Mouse (Mus musculus): ENCODE data around the gene Adgrl2. TPM values are rescaled to one million over a fixed set of nuclear protein-coding genes. Genes with fewer than 3 reads are reported as not detected.

Gene Adgrl2
- polyA plus RNA-seq, 1 experiment = 16.2 TPM

- Histone ChIP-seq H3K27me3 (ENCODE audit: control insufficient read depth, insufficient read depth, low read length) (no peaks in the 10 kb centered on the region), H3K27ac (ENCODE audit: insufficient read depth, low read depth, low read length) (no peak overlapping the region), H3K36me3 (ENCODE audit: control insufficient read depth, insufficient read depth, low read length) (peaks cover 2% of the 10 kb centered on the region; the same call in 1 of the 2 replicates), H3K4me1 (ENCODE audit: control insufficient read depth, insufficient read depth, insufficient read length, low read length) (peaks cover 3% of the 10 kb centered on the region; the same call in 1 of the 2 replicates), H3K4me3 (ENCODE audit: low read depth, low read length) (no peak overlapping the region)
- no peak for TF ChIP-seq POLR2A (IDR thresholded peaks at IDR 0.05; ENCODE audit: low read depth, low read length)
- TF ChIP-seq CTCF (IDR thresholded peaks at IDR 0.05; ENCODE audit: extremely low read depth, insufficient read length, insufficient replicate concordance, low read depth, low read length) = no peak
- 55% methylated on average over 4 of the region's 4 CpGs for WGBS
Measured at GRCm38 (mm10) chr3:148886956-148887355, 103.4 kb downstream of the Adgrl2 start.

GRCm38 (mm10) chr3:148885980-148886668 is 104.2 kb downstream of the Adgrl2 start:
- TF ChIP-seq CTCF (IDR thresholded peaks at IDR 0.05; ENCODE audit: extremely low read depth, insufficient read length, insufficient replicate concordance, low read depth, low read length) (no peak), POLR2A (IDR thresholded peaks at IDR 0.05; ENCODE audit: low read depth, low read length) (no peak)
- WGBS = 76% methylated on average over 8 of the region's 8 CpGs
- no peak overlapping the region for H3K4me3 ChIP-seq (ENCODE audit: low read depth, low read length)
- H3K36me3 ChIP-seq (ENCODE audit: control insufficient read depth, insufficient read depth, low read length) = peaks cover 2% of the 10 kb centered on the region; the same call in 1 of the 2 replicates
- H3K4me1 ChIP-seq (ENCODE audit: control insufficient read depth, insufficient read depth, insufficient read length, low read length) = peaks cover 3% of the 10 kb centered on the region; the same call in 1 of the 2 replicates
- H3K27ac ChIP-seq (ENCODE audit: insufficient read depth, low read depth, low read length) = no peak overlapping the region
- H3K27me3 ChIP-seq (ENCODE audit: control insufficient read depth, insufficient read depth, low read length) = no peaks in the 10 kb centered on the region

GRCm38 (mm10) chr3:148885184-148885583 is 105.2 kb downstream of the Adgrl2 start:
- TF ChIP-seq POLR2A (IDR thresholded peaks at IDR 0.05; ENCODE audit: low read depth, low read length) (no peak), CTCF (IDR thresholded peaks at IDR 0.05; ENCODE audit: extremely low read depth, insufficient read length, insufficient replicate concordance, low read depth, low read length) (no peak)
- peaks cover 3% of the 10 kb centered on the region; the same call in 1 of the 2 replicates for H3K4me1 ChIP-seq (ENCODE audit: control insufficient read depth, insufficient read depth, insufficient read length, low read length)
- no peaks in the 10 kb centered on the region; the same call in 1 of the 2 replicates for H3K36me3 ChIP-seq (ENCODE audit: control insufficient read depth, insufficient read depth, low read length)
- WGBS = 72% methylated on average over 4 of the region's 4 CpGs
- H3K27ac ChIP-seq (ENCODE audit: insufficient read depth, low read depth, low read length) = no peak overlapping the region
- no peak overlapping the region for H3K4me3 ChIP-seq (ENCODE audit: low read depth, low read length)
- no peaks in the 10 kb centered on the region for H3K27me3 ChIP-seq (ENCODE audit: control insufficient read depth, insufficient read depth, low read length)

GRCm38 (mm10) chr3:148881431-148881830 is 108.9 kb downstream of the Adgrl2 start:
- 65% methylated on average over 5 of the region's 5 CpGs for WGBS
- H3K36me3 ChIP-seq (ENCODE audit: control insufficient read depth, insufficient read depth, low read length) = no peaks in the 10 kb centered on the region
- no peak for TF ChIP-seq CTCF (IDR thresholded peaks at IDR 0.05; ENCODE audit: extremely low read depth, insufficient read length, insufficient replicate concordance, low read depth, low read length)
- TF ChIP-seq POLR2A (IDR thresholded peaks at IDR 0.05; ENCODE audit: low read depth, low read length) = no peak
- H3K27ac ChIP-seq (ENCODE audit: insufficient read depth, low read depth, low read length) = no peak overlapping the region
- no peaks in the 10 kb centered on the region for H3K4me1 ChIP-seq (ENCODE audit: control insufficient read depth, insufficient read depth, insufficient read length, low read length)
- H3K4me3 ChIP-seq (ENCODE audit: low read depth, low read length) = no peak overlapping the region
- no peaks in the 10 kb centered on the region for H3K27me3 ChIP-seq (ENCODE audit: control insufficient read depth, insufficient read depth, low read length)

GRCm38 (mm10) chr3:148872563-148872962 is 117.8 kb downstream of the Adgrl2 start:
- no peaks in the 10 kb centered on the region for H3K4me1 ChIP-seq (ENCODE audit: control insufficient read depth, insufficient read depth, insufficient read length, low read length)
- no peaks in the 10 kb centered on the region for H3K36me3 ChIP-seq (ENCODE audit: control insufficient read depth, insufficient read depth, low read length)
- H3K4me3 ChIP-seq (ENCODE audit: low read depth, low read length) = no peak overlapping the region
- no peak overlapping the region for H3K27ac ChIP-seq (ENCODE audit: insufficient read depth, low read depth, low read length)
- WGBS = 77% methylated on average over 5 of the region's 5 CpGs
- TF ChIP-seq POLR2A (IDR thresholded peaks at IDR 0.05; ENCODE audit: low read depth, low read length) (no peak), CTCF (IDR thresholded peaks at IDR 0.05; ENCODE audit: extremely low read depth, insufficient read length, insufficient replicate concordance, low read depth, low read length) (no peak)
- H3K27me3 ChIP-seq (ENCODE audit: control insufficient read depth, insufficient read depth, low read length) = no peaks in the 10 kb centered on the region

GRCm38 (mm10) chr3:148871792-148872464 is 118.4 kb downstream of the Adgrl2 start:
- TF ChIP-seq POLR2A (IDR thresholded peaks at IDR 0.05; ENCODE audit: low read depth, low read length) = no peak
- TF ChIP-seq CTCF (IDR thresholded peaks at IDR 0.05; ENCODE audit: extremely low read depth, insufficient read length, insufficient replicate concordance, low read depth, low read length) = no peak
- Histone ChIP-seq H3K27me3 (ENCODE audit: control insufficient read depth, insufficient read depth, low read length) (no peaks in the 10 kb centered on the region), H3K4me1 (ENCODE audit: control insufficient read depth, insufficient read depth, insufficient read length, low read length) (no peaks in the 10 kb centered on the region), H3K4me3 (ENCODE audit: low read depth, low read length) (no peak overlapping the region), H3K27ac (ENCODE audit: insufficient read depth, low read depth, low read length) (no peak overlapping the region), H3K36me3 (ENCODE audit: control insufficient read depth, insufficient read depth, low read length) (no peaks in the 10 kb centered on the region)
- 71% methylated on average over 5 of the region's 5 CpGs for WGBS

GRCm38 (mm10) chr3:148867618-148868017 is 122.7 kb downstream of the Adgrl2 start:
- WGBS = 67% methylated on average over 8 of the region's 8 CpGs
- Histone ChIP-seq H3K36me3 (ENCODE audit: control insufficient read depth, insufficient read depth, low read length) (0 out of 2 replicates have a peak, but pooled peaks cover 4% of the 10 kb centered on the region), H3K4me1 (ENCODE audit: control insufficient read depth, insufficient read depth, insufficient read length, low read length) (no peaks in the 10 kb centered on the region), H3K27ac (ENCODE audit: insufficient read depth, low read depth, low read length) (no peak overlapping the region), H3K4me3 (ENCODE audit: low read depth, low read length) (no peak overlapping the region), H3K27me3 (ENCODE audit: control insufficient read depth, insufficient read depth, low read length) (no peaks in the 10 kb centered on the region)
- no peak for TF ChIP-seq POLR2A (IDR thresholded peaks at IDR 0.05; ENCODE audit: low read depth, low read length)
